Mouse (Mus musculus): ENCODE results near the gene Papola. TPM values are rescaled to one million over a fixed set of nuclear protein-coding genes. Genes with fewer than 3 reads are reported as not detected.

Papola gene
- polyA plus RNA-seq, 1 experiment: 91.1 TPM

DNA sequence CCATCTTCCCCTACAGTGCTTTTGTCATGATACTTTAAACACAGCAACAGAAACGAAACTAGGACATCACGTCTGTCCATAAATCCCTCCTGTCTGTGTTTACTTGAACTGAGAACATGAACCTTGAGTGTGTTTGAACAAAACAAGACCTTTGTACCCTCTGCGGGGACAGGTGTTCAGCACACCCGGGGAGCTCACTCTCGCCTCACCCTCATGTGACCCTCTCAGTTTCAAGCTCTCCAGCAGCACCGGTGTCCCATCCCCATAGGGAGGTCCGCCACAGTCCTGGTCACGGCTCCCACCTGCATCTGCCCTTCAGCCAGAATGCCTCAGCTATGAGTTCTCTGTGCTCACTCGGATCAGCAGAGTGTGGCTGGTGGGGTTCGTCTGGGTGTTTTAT is 30.7 kb upstream of the Papola start:
- Histone ChIP-seq H3K27me3 (ENCODE audit: control insufficient read depth, insufficient read depth, low read length) (no peaks in the 10 kb centered on the region), H3K27ac (ENCODE audit: control insufficient read depth, insufficient read depth, low read length) (no peak overlapping the region), H3K4me1 (replicated peaks; ENCODE audit: control insufficient read depth, insufficient read depth, low read length) (no peaks in the 10 kb centered on the region), H3K36me3 (ENCODE audit: control insufficient read depth, insufficient read depth, low read length) (no peaks in the 10 kb centered on the region), H3K4me3 (ENCODE audit: control insufficient read depth, insufficient read depth, low read length) (no peak overlapping the region)
- TF ChIP-seq POLR2A (IDR thresholded peaks at IDR 0.05; ENCODE audit: control insufficient read depth, extremely low read depth, insufficient read depth, low read length, poor library complexity) (no peak), CTCF (IDR thresholded peaks at IDR 0.05; ENCODE audit: borderline replicate concordance, control insufficient read depth, extremely low read depth, insufficient read depth, low read length, poor library complexity) (no peak)
- no peak for DNase-seq
- 96% methylated on average over 10 of the region's 10 CpGs for WGBS

DNA sequence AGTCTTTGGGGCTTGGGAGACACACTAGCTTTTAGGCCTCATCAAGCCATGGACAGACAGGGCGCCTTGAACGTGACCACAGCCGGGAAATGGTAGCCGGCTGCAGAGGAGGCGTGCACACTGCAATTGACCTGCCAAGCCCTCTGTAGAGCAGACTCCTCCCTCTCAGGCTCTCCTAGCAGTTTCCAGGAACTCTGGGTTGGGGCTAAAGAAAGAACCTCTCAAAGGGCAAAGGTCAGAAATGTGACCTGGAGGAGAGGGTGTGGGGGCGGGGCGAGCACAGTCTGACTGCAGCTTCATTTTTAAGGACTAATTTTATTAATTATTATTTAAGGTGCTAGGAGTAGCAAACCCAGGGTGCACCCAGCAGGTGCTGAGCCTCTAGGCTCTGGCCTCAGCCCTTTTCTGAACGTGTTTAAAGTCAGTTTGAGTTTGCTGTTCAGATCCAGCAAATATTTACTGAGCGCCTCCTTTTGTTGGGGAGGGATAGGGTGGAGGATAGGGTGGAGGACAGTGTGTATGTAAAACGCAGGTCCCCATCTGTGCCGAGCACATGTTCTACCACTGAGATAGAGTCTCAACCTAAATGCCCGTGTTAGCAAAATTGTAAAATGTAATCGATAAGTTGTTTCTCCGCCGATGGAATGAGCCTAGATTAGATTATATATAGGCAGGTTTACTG is 26.5 kb upstream of the Papola start:
- no peak overlapping the region for H3K27ac ChIP-seq (ENCODE audit: control insufficient read depth, insufficient read depth, low read length)
- H3K4me1 ChIP-seq (replicated peaks; ENCODE audit: control insufficient read depth, insufficient read depth, low read length): peaks cover 3% of the 10 kb centered on the region; the same call in 1 of the 2 replicates
- DNase-seq: no peak
- no peaks in the 10 kb centered on the region for H3K27me3 ChIP-seq (ENCODE audit: control insufficient read depth, insufficient read depth, low read length)
- TF ChIP-seq CTCF (IDR thresholded peaks at IDR 0.05; ENCODE audit: borderline replicate concordance, control insufficient read depth, extremely low read depth, insufficient read depth, low read length, poor library complexity) (no peak), POLR2A (IDR thresholded peaks at IDR 0.05; ENCODE audit: control insufficient read depth, extremely low read depth, insufficient read depth, low read length, poor library complexity) (no peak)
- no peak overlapping the region for H3K4me3 ChIP-seq (ENCODE audit: control insufficient read depth, insufficient read depth, low read length)
- no peaks in the 10 kb centered on the region for H3K36me3 ChIP-seq (ENCODE audit: control insufficient read depth, insufficient read depth, low read length)
- 87% methylated on average over 15 of the region's 15 CpGs for WGBS

DNA sequence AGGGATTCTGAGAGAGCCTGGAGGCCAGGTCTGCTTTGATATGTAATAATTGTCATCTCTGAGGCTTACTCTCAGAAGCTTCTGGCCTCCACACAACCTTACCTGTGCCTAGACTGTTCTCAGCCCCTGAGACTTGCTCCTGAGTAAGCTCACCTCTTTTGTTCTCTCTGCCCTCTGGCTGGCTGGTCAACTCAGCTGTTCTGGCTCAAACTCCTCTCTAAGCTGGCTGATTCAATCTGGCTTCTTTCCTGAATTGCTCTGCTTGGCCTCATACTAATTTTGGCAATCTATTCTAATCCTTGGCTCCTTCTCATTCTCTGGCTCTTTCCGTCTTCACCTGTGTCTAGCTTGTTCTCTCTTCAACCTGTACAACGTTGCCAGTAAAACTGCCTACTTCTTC is 25.6 kb upstream of the Papola start:
- 88% methylated on average over 2 of the region's 2 CpGs for WGBS
- no peak overlapping the region for H3K27ac ChIP-seq (ENCODE audit: control insufficient read depth, insufficient read depth, low read length)
- DNase-seq: no peak

DNA sequence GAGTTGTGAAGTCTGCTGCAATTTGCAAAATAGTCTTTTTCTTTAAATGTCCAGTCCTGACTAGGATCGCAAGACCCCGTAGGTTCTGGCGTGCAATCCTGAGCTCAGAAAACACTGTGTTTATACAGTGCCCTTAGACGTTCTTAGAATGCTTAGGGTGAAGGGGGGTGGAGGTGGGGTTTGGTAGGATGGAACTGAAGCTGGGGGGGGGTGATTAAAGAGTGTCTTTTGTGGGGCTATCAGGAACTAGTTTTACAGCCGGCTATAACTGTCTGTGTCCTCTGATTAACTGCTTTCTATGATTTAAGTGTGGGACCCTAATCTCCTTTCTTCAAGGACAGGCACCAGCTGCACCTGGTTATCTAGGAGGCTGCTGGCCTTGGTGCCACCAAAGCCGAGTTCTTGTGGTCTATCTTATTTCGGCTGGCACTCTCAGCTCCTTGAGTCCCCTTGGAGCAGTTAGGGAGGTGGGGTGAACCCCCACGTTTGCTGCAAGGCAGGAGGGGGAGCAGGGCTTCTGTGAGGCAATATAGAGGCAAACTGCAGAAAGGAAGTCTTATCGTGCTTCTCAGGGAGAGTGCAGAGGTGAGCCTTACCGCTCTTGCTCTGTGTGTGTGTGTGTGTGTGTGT is 24.5 kb upstream of the Papola start:
- no peaks in the 10 kb centered on the region for H3K36me3 ChIP-seq (ENCODE audit: control insufficient read depth, insufficient read depth, low read length)
- peaks cover 3% of the 10 kb centered on the region; the same call in 1 of the 2 replicates for H3K4me1 ChIP-seq (replicated peaks; ENCODE audit: control insufficient read depth, insufficient read depth, low read length)
- no peaks in the 10 kb centered on the region for H3K27me3 ChIP-seq (ENCODE audit: control insufficient read depth, insufficient read depth, low read length)
- WGBS: 42% methylated on average over 10 of the region's 10 CpGs
- no peak for DNase-seq
- no peak overlapping the region for H3K4me3 ChIP-seq (ENCODE audit: control insufficient read depth, insufficient read depth, low read length)
- H3K27ac ChIP-seq (ENCODE audit: control insufficient read depth, insufficient read depth, low read length): no peak overlapping the region
- TF ChIP-seq POLR2A (IDR thresholded peaks at IDR 0.05; ENCODE audit: control insufficient read depth, extremely low read depth, insufficient read depth, low read length, poor library complexity): no peak
- TF ChIP-seq CTCF (IDR thresholded peaks at IDR 0.05; ENCODE audit: borderline replicate concordance, control insufficient read depth, extremely low read depth, insufficient read depth, low read length, poor library complexity): no peak

More for the DNA sequence above, 25.6 kb upstream of the Papola start:
- Histone ChIP-seq H3K4me1 (replicated peaks; ENCODE audit: control insufficient read depth, insufficient read depth, low read length) (peaks cover 3% of the 10 kb centered on the region; the same call in 1 of the 2 replicates), H3K4me3 (ENCODE audit: control insufficient read depth, insufficient read depth, low read length) (no peak overlapping the region), H3K36me3 (ENCODE audit: control insufficient read depth, insufficient read depth, low read length) (no peaks in the 10 kb centered on the region), H3K27me3 (ENCODE audit: control insufficient read depth, insufficient read depth, low read length) (no peaks in the 10 kb centered on the region)
- TF ChIP-seq CTCF (IDR thresholded peaks at IDR 0.05; ENCODE audit: borderline replicate concordance, control insufficient read depth, extremely low read depth, insufficient read depth, low read length, poor library complexity): no peak
- TF ChIP-seq POLR2A (IDR thresholded peaks at IDR 0.05; ENCODE audit: control insufficient read depth, extremely low read depth, insufficient read depth, low read length, poor library complexity): no peak

DNA sequence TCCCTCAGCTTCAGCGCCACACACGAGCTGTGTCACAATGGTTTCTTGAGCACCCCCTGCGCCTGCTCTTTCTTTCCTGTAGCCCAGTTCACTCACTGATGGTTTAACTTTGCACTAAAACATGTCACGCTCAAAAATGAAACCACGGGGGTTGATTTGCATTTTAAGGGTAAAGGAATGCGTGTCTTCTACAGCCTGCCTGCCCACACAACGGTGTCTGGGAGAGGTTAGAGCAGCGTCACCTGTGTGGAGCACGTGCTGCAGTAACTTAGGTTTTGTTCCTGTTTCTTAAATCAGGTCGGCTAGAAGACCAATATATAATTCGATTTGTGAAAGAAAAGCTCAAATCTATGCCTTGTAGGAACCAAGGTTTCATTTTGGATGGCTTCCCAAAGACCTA is 23.3 kb upstream of the Papola start:
- Histone ChIP-seq H3K27ac (ENCODE audit: control insufficient read depth, insufficient read depth, low read length) (no peak overlapping the region), H3K4me3 (ENCODE audit: control insufficient read depth, insufficient read depth, low read length) (no peak overlapping the region), H3K36me3 (ENCODE audit: control insufficient read depth, insufficient read depth, low read length) (no peaks in the 10 kb centered on the region), H3K27me3 (ENCODE audit: control insufficient read depth, insufficient read depth, low read length) (no peaks in the 10 kb centered on the region), H3K4me1 (replicated peaks; ENCODE audit: control insufficient read depth, insufficient read depth, low read length) (peaks cover 3% of the 10 kb centered on the region; the same call in 1 of the 2 replicates)
- DNase-seq: peak; percentile 2
- TF ChIP-seq POLR2A (IDR thresholded peaks at IDR 0.05; ENCODE audit: control insufficient read depth, extremely low read depth, insufficient read depth, low read length, poor library complexity): no peak
- TF ChIP-seq CTCF (IDR thresholded peaks at IDR 0.05; ENCODE audit: borderline replicate concordance, control insufficient read depth, extremely low read depth, insufficient read depth, low read length, poor library complexity): no peak
- WGBS: 19% methylated on average over 11 of the region's 11 CpGs

DNA sequence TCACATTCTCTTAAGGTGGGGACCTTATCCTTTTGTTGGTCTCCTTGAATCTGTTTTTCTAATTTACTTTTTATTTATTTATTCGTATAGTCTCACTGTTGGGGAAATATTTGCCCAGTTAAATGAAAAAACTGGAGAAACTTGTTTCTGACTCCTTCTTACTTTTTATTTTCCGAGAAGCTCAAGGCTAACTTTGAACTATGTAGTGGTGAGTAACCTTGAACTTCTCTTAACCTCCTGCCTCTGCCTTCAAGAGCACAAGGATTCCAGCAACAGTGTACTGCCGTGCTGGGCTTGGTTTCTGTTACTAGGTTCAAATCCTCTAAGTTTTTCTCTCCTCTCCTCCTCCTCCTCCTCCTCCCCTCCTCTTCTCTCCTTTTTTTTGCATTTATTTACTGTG is 22.9 kb upstream of the Papola start:
- H3K27ac ChIP-seq (ENCODE audit: control insufficient read depth, insufficient read depth, low read length): no peak overlapping the region
- H3K4me3 ChIP-seq (ENCODE audit: control insufficient read depth, insufficient read depth, low read length): no peak overlapping the region
- no peaks in the 10 kb centered on the region for H3K36me3 ChIP-seq (ENCODE audit: control insufficient read depth, insufficient read depth, low read length)
- no peak for DNase-seq
- TF ChIP-seq CTCF (IDR thresholded peaks at IDR 0.05; ENCODE audit: borderline replicate concordance, control insufficient read depth, extremely low read depth, insufficient read depth, low read length, poor library complexity) (no peak), POLR2A (IDR thresholded peaks at IDR 0.05; ENCODE audit: control insufficient read depth, extremely low read depth, insufficient read depth, low read length, poor library complexity) (no peak)
- no peaks in the 10 kb centered on the region for H3K27me3 ChIP-seq (ENCODE audit: control insufficient read depth, insufficient read depth, low read length)
- WGBS: 84% methylated on average over 3 of the region's 3 CpGs
- H3K4me1 ChIP-seq (replicated peaks; ENCODE audit: control insufficient read depth, insufficient read depth, low read length): peaks cover 3% of the 10 kb centered on the region; the same call in 1 of the 2 replicates
